Mouse (Mus musculus): ENCODE results near the gene Atp2c2.

- TF ChIP-seq POLR2A (IDR thresholded peaks at IDR 0.05; ENCODE audit: insufficient read depth, low read length): no peak
- TF ChIP-seq CTCF (IDR thresholded peaks at IDR 0.05; ENCODE audit: low read depth, low read length): no peak
These were observed 37.5 kb downstream of the Atp2c2 start for GRCm38 (mm10) chr8:119737093-119737900.

All from ES-Bruce4 (cell line).